Mouse (Mus musculus): Measurements from ENCODE around the gene Pecam1. TPM values are rescaled to one million over a fixed set of nuclear protein-coding genes. Genes with fewer than 3 reads are reported as not detected.
"Not testable (repeated sequence)": the region's sequence is repeated elsewhere in the genome, so short reads cannot be mapped to it uniquely, and the experiment has no call there.

The Pecam1 gene
- total RNA-seq, 2 experiments from 2014 or later: 123 to 126 TPM

GRCm38 (mm10) chr11:106669102-106669872 is 81.1 kb downstream of the Pecam1 start:
- no peak for DNase-seq (ENCODE audit: low spot score in 2 of 2)

- DNase-seq (ENCODE audit: low spot score in 2 of 2): no peak
Observed at GRCm38 (mm10) chr11:106668336-106668735, 82.1 kb downstream of the Pecam1 start.

- no peak for DNase-seq (ENCODE audit: low spot score in 2 of 2)
Observed at GRCm38 (mm10) chr11:106667855-106668254, 82.6 kb downstream of the Pecam1 start.

GRCm38 (mm10) chr11:106666470-106667107 is 83.8 kb downstream of the Pecam1 start:
- DNase-seq (ENCODE audit: low spot score in 2 of 2): no peak

- DNase-seq (ENCODE audit: low spot score in 2 of 2): no peak
Observed at GRCm38 (mm10) chr11:106665841-106666240, 84.6 kb downstream of the Pecam1 start.

GRCm38 (mm10) chr11:106665328-106665727 is 85.1 kb downstream of the Pecam1 start:
- DNase-seq (ENCODE audit: low spot score in 2 of 2): no peak

- DNase-seq (ENCODE audit: low spot score in 2 of 2): no peak
Observed at GRCm38 (mm10) chr11:106664691-106665090, 85.7 kb downstream of the Pecam1 start.

GRCm38 (mm10) chr11:106663838-106664237 is 86.6 kb downstream of the Pecam1 start:
- no peak for DNase-seq (ENCODE audit: low spot score in 2 of 2)

GRCm38 (mm10) chr11:106662634-106663407 is 87.6 kb downstream of the Pecam1 start:
- DNase-seq (ENCODE audit: low spot score in 2 of 2): no peak

- DNase-seq (ENCODE audit: low spot score in 2 of 2): no peak
Observed at GRCm38 (mm10) chr11:106660453-106661081, 89.9 kb downstream of the Pecam1 start.

GRCm38 (mm10) chr11:106659598-106660295 is 90.7 kb downstream of the Pecam1 start:
- no peak for DNase-seq (ENCODE audit: low spot score in 2 of 2)

GRCm38 (mm10) chr11:106658051-106658880 is 92.2 kb downstream of the Pecam1 start:
- DNase-seq (ENCODE audit: low spot score in 2 of 2): peak; percentile 63 to 87

- not testable (repeated sequence) for DNase-seq (ENCODE audit: low spot score in 2 of 2)
Observed at GRCm38 (mm10) chr11:106656896-106657498, 93.4 kb downstream of the Pecam1 start.

GRCm38 (mm10) chr11:106648347-106648746 is 102.1 kb downstream of the Pecam1 start:
- DNase-seq (ENCODE audit: low spot score in 2 of 2): peak; percentile 54 to 67

GRCm38 (mm10) chr11:106642966-106643637 is 107.3 kb downstream of the Pecam1 start:
- no peak for DNase-seq (ENCODE audit: low spot score in 2 of 2)

- no peak for DNase-seq (ENCODE audit: low spot score in 2 of 2)
Observed at GRCm38 (mm10) chr11:106641580-106641979, 108.8 kb downstream of the Pecam1 start.

- no peak for DNase-seq (ENCODE audit: low spot score in 2 of 2)
Observed at GRCm38 (mm10) chr11:106640059-106640458, 110.4 kb downstream of the Pecam1 start.

- DNase-seq (ENCODE audit: low spot score in 2 of 2): no peak
Observed at GRCm38 (mm10) chr11:106639356-106639692, 111.1 kb downstream of the Pecam1 start.
